Mouse (Mus musculus) CH12.LX (cell line): Measurements from ENCODE around the gene Nek1. TPM values are rescaled to one million over a fixed set of nuclear protein-coding genes. Genes with fewer than 3 reads are reported as not detected.

Experiments
- DNase-seq: peaks from one replicate; pipeline ENCODE4 v3.0.0-alpha.2; 2013; ENCODE audit errors: extremely low read depth
- H3K27ac ChIP-seq: 2 replicates; pipeline ENCODE4 v1.5.1; 2012; ENCODE audit warnings: low read depth, mild to moderate bottlenecking, control low read depth, moderate library complexity; ENCODE audit not compliant: insufficient read depth
- H3K27me3 ChIP-seq: replicated peaks from 2 replicates; pipeline ENCODE3; 2012; ENCODE audit warnings: inconsistent platforms
- H3K36me3 ChIP-seq, 2 experiments: replicated peaks in 1 of 2; 2 replicates each; pipeline versions ENCODE3 to v1.6.1; 2012; ENCODE audit warnings: inconsistent platforms in 1 of 2, low read length in 1 of 2, mild to moderate bottlenecking in 1 of 2, mixed read lengths in 1 of 2, moderate library complexity in 1 of 2; ENCODE audit not compliant: control insufficient read depth in 1 of 2, insufficient read depth in 1 of 2
- H3K4me1 ChIP-seq, 2 experiments: 2 replicates each; pipeline ENCODE4 v1.6.1; 2012; ENCODE audit warnings: inconsistent platforms in 1 of 2, moderate library complexity in 1 of 2; ENCODE audit not compliant: insufficient read depth in 2 of 2, control insufficient read depth in 1 of 2
- H3K4me2 ChIP-seq: 2 replicates; pipeline ENCODE4 v1.6.1; 2012; ENCODE audit warnings: low read depth, mild to moderate bottlenecking, control low read depth; ENCODE audit not compliant: poor library complexity, insufficient read depth, severe bottlenecking
- H3K4me3 ChIP-seq, 3 experiments: fragments of 150-350 bp in 1 of 3; sonication (generic) in 1 of 3; replicated peaks in 1 of 3; 2 replicates each; pipeline versions ENCODE3 to v1.5.1; 2011 to 2012; ENCODE audit warnings: low read depth in 2 of 3, low read length in 2 of 3, mild to moderate bottlenecking in 2 of 3, moderate library complexity in 2 of 3, control low read depth in 1 of 3, improper control_type of control experiment in 1 of 3, inconsistent platforms in 1 of 3, mixed read lengths in 1 of 3; ENCODE audit not compliant: poor library complexity in 1 of 3
- H3K79me2 ChIP-seq: replicated peaks from 2 replicates; pipeline ENCODE4 v1.6.1; 2012; ENCODE audit warnings: mild to moderate bottlenecking, moderate library complexity; ENCODE audit not compliant: control insufficient read depth, poor library complexity, insufficient read depth, severe bottlenecking; ENCODE audit errors: extremely low read depth
- H3K9ac ChIP-seq: 2 replicates; pipeline ENCODE4 v1.6.1; 2012; ENCODE audit warnings: low read depth, mild to moderate bottlenecking, control low read depth, moderate library complexity; ENCODE audit not compliant: insufficient read depth
- H3K9me3 ChIP-seq: replicated peaks from 2 replicates; pipeline ENCODE3; 2012; ENCODE audit warnings: low read length, inconsistent platforms, mixed read lengths
- BHLHE40 ChIP-seq: IDR thresholded peaks from 2 replicates; pipeline ENCODE4 v1.6.1; 2011; ENCODE audit warnings: mild to moderate bottlenecking, low read depth, low read length, improper control_type of control experiment
- CHD1 ChIP-seq: IDR thresholded peaks from 2 replicates; pipeline ENCODE4 v1.6.1; 2012; ENCODE audit warnings: low read depth, low read length, improper control_type of control experiment, inconsistent platforms
- CTCF ChIP-seq, 2 experiments: IDR thresholded peaks in 1 of 2; conservative IDR thresholded peaks in 1 of 2; 2 replicates each; pipeline ENCODE4 v1.5.1; 2011 to 2012; ENCODE audit warnings: low read depth in 2 of 2, low read length in 2 of 2, improper control_type of control experiment in 1 of 2, inconsistent platforms in 1 of 2, mild to moderate bottlenecking in 1 of 2, moderate library complexity in 1 of 2
- ETS1 ChIP-seq: conservative IDR thresholded peaks from 2 replicates; pipeline ENCODE4 v1.6.1; 2012; ENCODE audit warnings: low read depth, mild to moderate bottlenecking, inconsistent platforms, low read length, improper control_type of control experiment, moderate library complexity
- HCFC1 ChIP-seq: IDR thresholded peaks from 2 replicates; pipeline ENCODE4 v1.6.1; 2012; ENCODE audit warnings: low read depth, mild to moderate bottlenecking, inconsistent platforms, low read length, improper control_type of control experiment
- IRF4 ChIP-seq: IDR thresholded peaks from 2 replicates; pipeline ENCODE4 v1.6.1; 2014; ENCODE audit warnings: low read depth, mild to moderate bottlenecking, inconsistent platforms, low read length, improper control_type of control experiment
- JUN ChIP-seq: IDR thresholded peaks from 2 replicates; pipeline ENCODE4 v1.6.1; 2011; ENCODE audit warnings: low read depth, mild to moderate bottlenecking, low read length, improper control_type of control experiment, moderate library complexity; ENCODE audit not compliant: insufficient read depth
- JUND ChIP-seq: conservative IDR thresholded peaks from 2 replicates; pipeline ENCODE4 v1.6.1; 2011; ENCODE audit warnings: low read depth, low read length, improper control_type of control experiment
- KAT2A ChIP-seq: IDR thresholded peaks from 2 replicates; pipeline ENCODE4 v1.6.1; 2012; ENCODE audit warnings: low read length, improper control_type of control experiment, inconsistent platforms; ENCODE audit not compliant: insufficient replicate concordance
- MAX ChIP-seq: IDR thresholded peaks from 2 replicates; pipeline ENCODE4 v1.6.1; 2011; ENCODE audit warnings: low read length, improper control_type of control experiment
- MEF2A ChIP-seq: IDR thresholded peaks from 2 replicates; pipeline ENCODE4 v1.6.1; 2014; ENCODE audit warnings: low read depth, mild to moderate bottlenecking, inconsistent platforms, low read length, improper control_type of control experiment, borderline replicate concordance
- MXI1 ChIP-seq: IDR thresholded peaks from 2 replicates; pipeline ENCODE4 v1.6.1; 2011; ENCODE audit warnings: mild to moderate bottlenecking, low read depth, low read length, improper control_type of control experiment
- MYC ChIP-seq: IDR thresholded peaks from 2 replicates; pipeline ENCODE4 v1.6.1; 2011; ENCODE audit warnings: low read depth, mild to moderate bottlenecking, improper control_type of control experiment, low read length
- PAX5 ChIP-seq: IDR thresholded peaks from 2 replicates; pipeline ENCODE4 v1.6.1; 2012; ENCODE audit warnings: low read length, inconsistent platforms, mixed read lengths
- POLR2A ChIP-seq: IDR thresholded peaks from 2 replicates; pipeline ENCODE4 v1.6.1; 2011; ENCODE audit warnings: low read depth, mild to moderate bottlenecking, improper control_type of control experiment, low read length
- POLR2AphosphoS2 ChIP-seq: IDR thresholded peaks from 2 replicates; pipeline ENCODE4 v1.6.1; 2011; ENCODE audit warnings: low read depth, low read length, improper control_type of control experiment
- SIN3A ChIP-seq: IDR thresholded peaks from 2 replicates; pipeline ENCODE4 v1.6.1; 2012; ENCODE audit warnings: low read length, improper control_type of control experiment, inconsistent platforms
- TBP ChIP-seq: conservative IDR thresholded peaks from 2 replicates; pipeline ENCODE4 v1.6.1; 2011; ENCODE audit warnings: low read depth, low read length, improper control_type of control experiment
- TCF12 ChIP-seq: IDR thresholded peaks from 2 replicates; pipeline ENCODE4 v1.6.1; 2014; ENCODE audit warnings: low read depth, mild to moderate bottlenecking, inconsistent platforms, low read length, improper control_type of control experiment
- UBTF ChIP-seq: IDR thresholded peaks from 2 replicates; pipeline ENCODE4 v1.6.1; 2012; ENCODE audit warnings: low read depth, mild to moderate bottlenecking, inconsistent platforms, low read length, improper control_type of control experiment, moderate library complexity
- USF2 ChIP-seq: conservative IDR thresholded peaks from 2 replicates; pipeline ENCODE4 v1.6.1; 2011; ENCODE audit warnings: low read depth, low read length, improper control_type of control experiment
- ZC3H11A ChIP-seq: IDR thresholded peaks from 2 replicates; pipeline ENCODE4 v1.6.1; 2012; ENCODE audit warnings: low read depth, mild to moderate bottlenecking, inconsistent platforms, low read length, improper control_type of control experiment
- ZKSCAN1 ChIP-seq: IDR thresholded peaks from 2 replicates; pipeline ENCODE4 v1.6.1; 2012; ENCODE audit warnings: low read depth, inconsistent platforms, low read length, improper control_type of control experiment, borderline replicate concordance
- ZNF384 ChIP-seq: IDR thresholded peaks from 2 replicates; pipeline ENCODE4 v1.6.1; 2012; ENCODE audit warnings: low read depth, low read length, improper control_type of control experiment, inconsistent platforms
- dilution Hi-C: fragments of 300-500 bp; cut with MboI; formaldehyde crosslinking; loops from 2 replicates; pipeline ENCODE4 v1.14.3; 2020; ENCODE audit warnings: low sequenced_read_pairs; ENCODE audit not compliant: extremely low pct_unique_long_range_greater_than_20kb, extremely low pct_ligation_motif_present
- in situ Hi-C: fragments of 300-500 bp; cut with MboI; formaldehyde crosslinking; loops from 3 replicates; pipeline ENCODE4 v1.14.3; 2019; ENCODE audit warnings: low sequenced_read_pairs, low pct_ligation_motif_present, low pct_unique_long_range_greater_than_20kb, mixed read lengths
- polyA plus RNA-seq: library from polyadenylated mRNA; unstranded; fragments of >175 nt; gene quantifications from 2 replicates; pipeline ENCODE4 v1.2.1, GENCODE M21; 2012; ENCODE audit warnings: low read depth; ENCODE audit not compliant: insufficient read length
- total RNA-seq, 2 experiments: library from RNA; depleted of rRNA; stranded (reverse); fragments of 300-350 nt in 1 of 2; fragments of >200 nt in 1 of 2; gene quantifications; 2 replicates each; pipeline ENCODE4 v1.2.3; 2012 to 2014

The Nek1 gene
- total and polyA plus RNA-seq, 3 experiments, result 7.7 to 9.2 (median 9.1) TPM

DNA sequence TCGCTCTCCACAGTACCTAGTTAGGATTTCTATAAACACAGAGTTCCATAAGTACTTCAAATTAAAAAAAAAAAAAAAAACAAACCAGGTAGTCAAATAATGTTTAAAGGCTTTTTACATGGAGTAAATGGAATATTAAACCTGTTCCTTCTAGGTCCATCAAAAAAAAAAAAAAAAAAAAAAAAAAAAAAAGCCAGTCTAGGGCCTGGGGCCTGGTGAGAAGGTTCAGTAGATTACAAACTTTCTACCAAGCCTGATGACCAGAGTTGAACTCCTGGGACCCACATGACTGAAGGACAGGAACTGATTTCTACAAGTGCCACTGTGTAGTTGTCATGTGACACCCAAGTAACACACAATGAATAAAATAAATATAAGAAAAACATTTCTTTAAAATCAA is 41.2 kb upstream of the Nek1 start:
- DNase-seq, result no peak
- Histone ChIP-seq H3K36me3 (peaks cover 0 to 3% of the 10 kb centered on the region in 2 experiments), H3K4me3 (no peak overlapping the region), H3K27me3 (no peaks in the 10 kb centered on the region), H3K27ac (no peak overlapping the region), H3K79me2 (peaks cover 38% of the 10 kb centered on the region), H3K4me2 (no peak overlapping the region)
- dilution Hi-C loops (no loop called here), in situ Hi-C loops (no loop called here)
- TF ChIP-seq ZNF384 (peak; percentile 80), POLR2A (no peak)
- TF ChIP-seq, all 38 proteins: peak for 1
- no peaks in the 10 kb centered on the region for H3K9me3 ChIP-seq
- peaks cover 2 to 39% of the 10 kb centered on the region in 2 experiments for H3K4me1 ChIP-seq
- H3K9ac ChIP-seq, result no peak overlapping the region

DNA sequence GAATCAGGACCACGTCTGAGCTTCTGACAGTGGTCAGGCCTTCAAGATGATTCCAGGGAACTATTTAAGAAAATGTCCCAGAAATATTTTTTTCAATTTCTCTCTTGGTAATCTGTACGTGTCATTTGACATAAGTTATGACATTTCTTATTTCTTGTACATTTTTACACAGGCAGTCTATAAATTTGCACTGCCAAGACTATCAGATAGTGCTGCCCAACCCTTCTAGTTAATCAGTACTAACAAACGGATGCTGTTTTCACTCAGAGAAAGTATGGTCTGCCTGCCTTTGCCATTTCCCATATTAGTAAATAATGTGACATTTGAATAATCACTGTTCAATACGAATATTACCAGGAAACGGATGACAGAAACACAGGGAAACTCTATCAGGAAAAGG is 40.2 kb upstream of the Nek1 start:
- Histone ChIP-seq H3K4me2 (peak overlapping the region; percentile 50), H3K9me3 (no peaks in the 10 kb centered on the region), H3K27ac (no peak overlapping the region), H3K36me3 (peaks cover 0 to 3% of the 10 kb centered on the region in 2 experiments), H3K27me3 (no peaks in the 10 kb centered on the region), H3K4me1 (peaks cover 4 to 50% of the 10 kb centered on the region in 2 experiments), H3K4me3 (no peak overlapping the region), H3K9ac (0 out of 2 replicates have a peak overlapping the region, but pooled peaks have one; percentile 19), H3K79me2 (peaks cover 41% of the 10 kb centered on the region)
- no peak for DNase-seq
- in situ Hi-C loops, result no loop called here
- no peak for TF ChIP-seq USF2
- TF ChIP-seq PAX5, result no peak
- no peak for TF ChIP-seq MXI1
- TF ChIP-seq MYC, result no peak
- no peak for TF ChIP-seq ZKSCAN1
- no peak for TF ChIP-seq UBTF
- no peak for TF ChIP-seq SIN3A
- TF ChIP-seq TBP, result no peak
- dilution Hi-C loops, result no loop called here

DNA sequence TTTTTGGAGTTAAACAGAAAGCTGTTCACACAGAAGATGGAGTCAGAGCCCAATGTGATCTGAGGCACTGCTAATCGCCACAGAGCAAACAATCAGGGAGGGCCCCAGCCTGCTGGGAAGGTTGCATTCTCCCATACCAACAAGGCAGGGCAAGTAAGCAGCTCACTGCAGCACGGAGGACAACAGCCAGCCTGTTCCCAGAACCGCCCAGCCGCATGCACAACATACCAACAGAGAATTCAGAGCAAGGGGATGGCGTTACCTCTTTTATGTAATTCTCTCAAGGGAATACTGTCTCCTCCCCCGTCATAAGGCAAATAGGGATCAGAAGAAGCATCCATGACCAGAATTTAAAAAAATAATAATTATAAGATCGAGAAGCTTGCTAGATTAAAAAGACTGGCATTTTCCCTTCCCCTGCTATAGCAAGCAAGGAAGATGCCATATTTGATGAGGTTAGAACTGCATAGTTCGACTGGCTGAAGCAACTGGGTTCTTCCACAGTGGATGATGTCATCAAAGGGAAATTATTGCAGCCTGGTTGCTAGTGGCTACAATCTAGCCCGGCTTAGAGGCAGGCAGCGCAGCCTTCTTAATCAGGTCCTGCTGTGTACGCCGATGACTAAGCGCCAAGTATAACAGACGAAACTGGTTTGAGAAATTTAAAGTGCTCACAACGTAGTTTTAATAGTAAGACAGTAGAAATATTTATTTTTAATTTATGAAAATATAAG is 38.5 kb upstream of the Nek1 start:
- Histone ChIP-seq H3K27me3 (no peaks in the 10 kb centered on the region), H3K9me3 (no peaks in the 10 kb centered on the region), H3K79me2 (peaks cover 43% of the 10 kb centered on the region), H3K9ac (peak overlapping the region; percentile 52), H3K36me3 (peaks cover 0 to 3% of the 10 kb centered on the region in 2 experiments), H3K4me3 (peak overlapping the region; percentile 53 to 76 (median 70)), H3K4me2 (peak overlapping the region; percentile 67; the same call in 1 of the 2 replicates), H3K4me1 (peaks cover 6 to 58% of the 10 kb centered on the region in 2 experiments), H3K27ac (peak overlapping the region; percentile 89)
- dilution Hi-C loops, result no loop called here
- in situ Hi-C loops, result no loop called here
- peak; percentile 93 for DNase-seq
- TF ChIP-seq CHD1 (peak; percentile 88; the same call in 1 of the 2 replicates), JUN (peak; percentile 78), IRF4 (no peak), HCFC1 (no peak; the same call in 1 of the 2 replicates), ZC3H11A (no peak), TBP (0 out of 2 replicates have a peak, but pooled peaks have one; percentile 44), ETS1 (peak; percentile 47), POLR2A (0 out of 2 replicates have a peak, but pooled peaks have one; percentile 16), BHLHE40 (0 out of 2 replicates have a peak, but pooled peaks have one; percentile 5), MEF2A (no peak), POLR2AphosphoS2 (no peak), JUND (peak; percentile 83), MAX (peak; percentile 19; the same call in 1 of the 2 replicates), CTCF (conservative IDR thresholded peaks at IDR 0.05 in 1 of 2, IDR thresholded peaks at IDR 0.05 in 1 of 2; ENCODE audit: low read depth in 2 of 2, low read length in 2 of 2) (no peak), SIN3A (peak; percentile 71; the same call in 1 of the 2 replicates), KAT2A (no peak), TCF12 (no peak)
